Mouse (Mus musculus): ENCODE data around the gene Ube2b. TPM values are rescaled to one million over a fixed set of nuclear protein-coding genes. Genes with fewer than 3 reads are reported as not detected.

Ube2b gene
- total RNA-seq (2023): 100 to 1,000 TPM; 146 to 161 TPM

DNA sequence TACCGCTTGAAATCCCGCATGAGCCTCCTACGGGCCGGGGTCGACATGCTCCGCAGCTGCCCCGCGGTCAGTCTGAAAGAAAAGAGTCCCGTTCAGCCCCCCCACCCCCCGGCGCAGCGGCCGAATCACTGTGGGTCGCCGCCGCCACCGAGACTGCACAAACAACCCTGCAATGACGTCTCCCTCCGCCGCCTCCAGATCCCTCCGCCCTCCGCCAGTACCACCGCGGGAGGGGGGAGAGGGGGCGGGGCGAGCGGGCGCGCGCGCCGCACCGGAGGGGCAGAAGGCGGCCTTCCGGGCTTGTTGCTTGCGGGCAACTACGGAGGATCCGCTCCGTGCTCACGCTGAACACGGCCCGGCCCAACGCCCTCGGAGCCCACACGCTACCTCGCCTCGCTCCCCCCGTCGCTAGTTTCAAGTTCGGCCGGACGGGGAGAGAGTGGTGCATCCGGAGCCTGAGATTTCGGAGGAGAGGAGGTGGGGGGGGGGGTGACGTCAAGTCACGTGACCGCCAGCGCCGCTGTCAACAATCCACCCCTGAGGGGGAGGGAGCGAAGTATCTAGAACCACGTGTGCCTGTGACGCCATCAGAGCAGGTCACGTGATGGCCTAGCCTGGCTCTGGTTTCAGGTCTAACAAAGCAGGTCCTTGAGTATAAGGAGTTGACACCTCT, at the start of gene Ube2b:
Ube2b (minus strand) TSS at position 473 of the 673 bp plus-strand sequence.

GRCm38 (mm10) chr11:52003772-52004528, 3.4 kb upstream of the Ube2b start, which contains the start of gene Cdkl3:
TSS of gene Cdkl3 (plus strand) at chr11:52004221.

DNA sequence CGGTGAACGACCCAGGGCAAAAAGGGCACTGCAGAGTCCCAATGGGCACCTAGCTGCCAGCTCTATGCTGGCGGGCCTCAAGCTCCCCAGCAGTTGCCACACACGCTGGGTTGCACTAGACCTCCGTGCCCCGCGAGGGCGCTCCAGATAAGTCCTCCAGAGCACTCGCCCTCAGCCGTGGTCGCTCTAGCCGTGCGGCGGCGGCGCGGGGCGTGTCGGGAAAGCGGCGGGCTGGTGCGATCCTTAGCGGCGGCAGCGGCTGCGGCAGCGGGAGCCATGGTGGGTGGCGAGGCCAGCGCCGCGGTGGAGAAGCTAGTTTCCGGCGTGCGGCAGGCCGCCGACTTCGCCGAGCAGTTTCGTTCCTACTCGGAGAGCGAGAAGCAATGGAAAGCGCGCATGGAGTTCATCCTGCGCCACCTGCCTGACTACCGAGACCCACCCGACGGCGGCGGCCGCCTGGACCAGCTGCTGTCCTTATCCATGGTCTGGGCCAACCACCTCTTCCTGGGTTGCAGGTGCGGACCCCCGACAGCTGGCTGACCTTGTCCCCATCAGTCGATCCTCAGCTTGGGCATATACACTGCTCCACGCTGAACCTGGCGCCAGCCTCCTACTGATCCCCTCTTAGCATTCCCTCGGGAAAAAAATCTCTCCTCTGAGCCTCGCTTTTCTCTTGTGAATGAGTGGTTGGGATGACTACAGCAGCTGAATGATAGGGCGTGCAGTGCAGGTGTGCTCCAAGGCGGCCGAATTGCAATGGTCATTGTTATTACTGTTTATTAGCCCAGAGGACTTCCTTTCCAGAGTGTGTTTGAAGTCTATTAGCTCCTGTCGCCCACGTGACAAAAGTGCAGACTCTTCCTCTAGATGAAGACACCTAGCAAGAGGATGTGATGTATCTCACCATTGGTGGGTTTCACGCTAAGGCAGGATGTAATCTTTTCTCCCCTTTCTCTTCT, 32.8 kb downstream of the Ube2b start, which contains the start of gene Cdkn2aipnl:
Cdkn2aipnl (plus strand) TSS at position 219 of the 959 bp plus-strand sequence.

Other genes with a start within 250 kb of the Ube2b start
- gene Sec24a, start 237.1 kb downstream of the Ube2b start, total RNA-seq (2023): 10 to 100 TPM; 15.0 to 16.0 TPM
- gene Sar1b, start 237.1 kb downstream of the Ube2b start, total RNA-seq (2023): 10 to 100 TPM; 23.7 to 26.9 TPM
- gene Jade2, start 143.1 kb downstream of the Ube2b start, total RNA-seq (2023): 10 to 100 TPM in 1 of 2 experiments, 1 to 10 TPM in 1; 9.2 to 10.4 TPM
- gene Cdkn2aipnl, start 33.1 kb downstream of the Ube2b start, total RNA-seq (2023): 10 to 100 TPM; 31.7 to 36.0 TPM
- 1 to 10 TPM; 3.1 to 6.1 TPM for gene Cdkl3, start 3.5 kb upstream of the Ube2b start, total RNA-seq (2023)
- gene Ppp2ca, start 97.9 kb upstream of the Ube2b start, total RNA-seq (2023): 100 to 1,000 TPM in 1 of 2 experiments, 10 to 100 TPM in 1; 92.5 to 103 TPM
- not detected for gene Olfr1373, start 144.8 kb upstream of the Ube2b start, total RNA-seq (2023)
- not detected for gene Olfr1371, start 213.2 kb upstream of the Ube2b start, total RNA-seq (2023)
- gene Skp1a, start 231.2 kb upstream of the Ube2b start, total RNA-seq (2023): 10 to 100 TPM; 70.9 TPM

Measured in neutrophil, adult 59 days (primary cell).